In the genomic region with DNA sequence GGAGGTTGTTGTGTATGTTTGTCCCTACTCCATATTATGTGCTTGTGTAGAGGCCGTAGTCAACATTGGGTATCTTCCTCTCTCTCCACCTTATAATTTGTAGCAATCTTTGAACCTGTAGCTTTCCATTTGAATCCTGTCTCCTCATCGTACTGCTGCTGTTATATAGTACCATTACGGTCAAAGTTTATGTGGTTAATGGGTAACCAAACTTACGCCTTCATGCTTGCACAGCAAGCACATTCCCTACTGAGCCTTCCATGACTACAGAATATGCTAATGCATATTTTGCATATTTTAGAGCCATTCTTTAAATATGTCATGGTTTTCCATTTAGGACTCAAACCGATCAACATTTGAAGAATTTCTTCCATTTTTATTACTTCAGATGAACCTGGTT, we compare ENCODE assay signal across 24 mouse cellular contexts. TPM values are rescaled to one million over a fixed set of nuclear protein-coding genes. Genes with fewer than 3 reads are reported as not detected.
DNase-seq lines count a peak whose midpoint lies in the region; ATAC-seq and TF ChIP-seq lines count a peak whose summit lies in the region.
"Had no signal": no experiment of that assay in that cellular context is flagged by ENCODE, and none has a peak within 500 bp of the region (broad histone marks: within the 10 kb centered on the region; RNA-seq: fewer than 3 reads in every experiment).

No protein-coding gene starts in this region.

- H3K27ac ChIP-seq in kidney, postnatal 0 days, result no peak overlapping the region
- H3K27ac ChIP-seq in kidney, embryonic 14.5 days (ENCODE audit: low read depth, low read length), result no peak overlapping the region
- no peak overlapping the region for H3K27ac ChIP-seq in liver, postnatal 0 days (ENCODE audit: low read depth)
- H3K27ac ChIP-seq in liver, embryonic 11.5 days (ENCODE audit: low read depth, low read length), result no peak overlapping the region
- no peak overlapping the region for H3K27ac ChIP-seq in intestine, postnatal 0 days (ENCODE audit: low read depth, low read length)
- no peak overlapping the region for H3K27ac ChIP-seq in thymus, adult 2 months (ENCODE audit: control insufficient read depth, insufficient read depth, low read length)
- H3K27ac ChIP-seq: embryonic facial prominence, embryonic 12.5 days; embryonic facial prominence, embryonic 15.5 days; gastrocnemius, adult 2 months; hindbrain, embryonic 10.5 days; hindbrain, embryonic 13.5 days had no signal

- peak; percentile 10 for DNase-seq in kidney, postnatal 0 days (ENCODE audit: low spot score)
- DNase-seq in liver, postnatal 0 days, result no peak
- DNase-seq in liver, embryonic 11.5 days (ENCODE audit: low spot score), result no peak
- DNase-seq in thymus, adult 2 months, result no peak
- no peak for DNase-seq in thymus, postnatal 10 days (ENCODE audit: low spot score in 2 of 2)
- DNase-seq: adrenal gland, adult 2 months; adrenal gland, postnatal 14 days; cerebellum, adult 11 months; cerebellum, adult 2 months; cerebellum, adult 9-11 months; cerebellum, postnatal 25 days; forebrain, postnatal 0 days; gastrocnemius, adult 2 months; gastrocnemius, postnatal 14 days; heart, adult 11 months had no signal

- no peak overlapping the region for H3K9ac ChIP-seq in kidney, postnatal 0 days (ENCODE audit: low read depth, low read length)
- no peak overlapping the region for H3K9ac ChIP-seq in kidney, embryonic 14.5 days (ENCODE audit: low read depth, low read length)
- no peak overlapping the region for H3K9ac ChIP-seq in liver, postnatal 0 days (replicated peaks)
- H3K9ac ChIP-seq in liver, embryonic 11.5 days (ENCODE audit: low read depth, low read length), result no peak overlapping the region
- H3K9ac ChIP-seq in intestine, postnatal 0 days (ENCODE audit: low read depth, low read length), result no peak overlapping the region
- H3K9ac ChIP-seq: embryonic facial prominence, embryonic 12.5 days; embryonic facial prominence, embryonic 15.5 days; forebrain, postnatal 0 days; hindbrain, embryonic 13.5 days had no signal

- H3K4me1 ChIP-seq in kidney, postnatal 0 days (replicated peaks; ENCODE audit: insufficient read depth, low read length), result no peaks in the 10 kb centered on the region
- no peaks in the 10 kb centered on the region for H3K4me1 ChIP-seq in kidney, embryonic 14.5 days (ENCODE audit: control insufficient read depth, insufficient read depth, low read length)
- 0 out of 2 replicates have a peak, but pooled peaks cover under 1% of the 10 kb centered on the region for H3K4me1 ChIP-seq in liver, postnatal 0 days (ENCODE audit: insufficient read depth)
- no peaks in the 10 kb centered on the region; the same call in 1 of the 2 replicates for H3K4me1 ChIP-seq in liver, embryonic 11.5 days (replicated peaks; ENCODE audit: control insufficient read depth, insufficient read depth, low read length)
- no peaks in the 10 kb centered on the region for H3K4me1 ChIP-seq in intestine, postnatal 0 days (replicated peaks; ENCODE audit: control insufficient read depth, insufficient read depth, low read length)
- no peaks in the 10 kb centered on the region for H3K4me1 ChIP-seq in thymus, adult 2 months (replicated peaks; ENCODE audit: control insufficient read depth, insufficient read depth, low read length)
- H3K4me1 ChIP-seq: embryonic facial prominence, embryonic 12.5 days; embryonic facial prominence, embryonic 15.5 days; hindbrain, embryonic 10.5 days had no signal

- H3K9me3 ChIP-seq in kidney, postnatal 0 days (replicated peaks; ENCODE audit: low read length), result no peaks in the 10 kb centered on the region
- no peaks in the 10 kb centered on the region for H3K9me3 ChIP-seq in kidney, embryonic 14.5 days (ENCODE audit: control insufficient read depth, low read length)
- H3K9me3 ChIP-seq in liver, postnatal 0 days (ENCODE audit: low read length), result no peaks in the 10 kb centered on the region
- no peaks in the 10 kb centered on the region for H3K9me3 ChIP-seq in liver, embryonic 11.5 days (ENCODE audit: control insufficient read depth, low read length)
- no peaks in the 10 kb centered on the region for H3K9me3 ChIP-seq in intestine, postnatal 0 days (ENCODE audit: control insufficient read depth)
- H3K9me3 ChIP-seq: embryonic facial prominence, embryonic 12.5 days; embryonic facial prominence, embryonic 15.5 days; hindbrain, embryonic 10.5 days; hindbrain, embryonic 13.5 days had no signal

- TF ChIP-seq POLR2A in thymus, adult 2 months (IDR thresholded peaks at IDR 0.05; ENCODE audit: control insufficient read depth, extremely low read depth, insufficient read depth, low read length, poor library complexity), result no peak

- H3K36me3 ChIP-seq in kidney, postnatal 0 days (ENCODE audit: insufficient read depth, low read length), result no peaks in the 10 kb centered on the region
- no peaks in the 10 kb centered on the region for H3K36me3 ChIP-seq in kidney, embryonic 14.5 days (ENCODE audit: control insufficient read depth, insufficient read depth, low read length)
- H3K36me3 ChIP-seq in liver, postnatal 0 days (replicated peaks; ENCODE audit: insufficient read depth, low read length), result no peaks in the 10 kb centered on the region; the same call in 1 of the 2 replicates
- no peaks in the 10 kb centered on the region for H3K36me3 ChIP-seq in liver, embryonic 11.5 days (ENCODE audit: control insufficient read depth, insufficient read depth, low read length)
- H3K36me3 ChIP-seq in intestine, postnatal 0 days (ENCODE audit: control insufficient read depth, insufficient read depth), result peaks cover 6% of the 10 kb centered on the region; the same call in 1 of the 2 replicates
- H3K36me3 ChIP-seq in thymus, adult 2 months (ENCODE audit: control insufficient read depth, insufficient read depth, low read length), result no peaks in the 10 kb centered on the region
- H3K36me3 ChIP-seq: embryonic facial prominence, embryonic 12.5 days had no signal

- WGBS in kidney, postnatal 0 days, result 77% methylated on average over 5 of the region's 5 CpGs
- WGBS in kidney, embryonic 14.5 days, result 86% methylated on average over 5 of the region's 5 CpGs
- WGBS in liver, postnatal 0 days (ENCODE audit: insufficient replicate concordance), result 71% methylated on average over 5 of the region's 5 CpGs
- 83% methylated on average over 5 of the region's 5 CpGs for WGBS in liver, embryonic 11.5 days
- 53% methylated on average over 5 of the region's 5 CpGs for WGBS in intestine, postnatal 0 days
- 97% methylated on average over 5 of the region's 5 CpGs for WGBS in thymus, adult 2 months

- no peaks in the 10 kb centered on the region for H3K27me3 ChIP-seq in kidney, postnatal 0 days (ENCODE audit: insufficient read depth, low read length)
- H3K27me3 ChIP-seq in kidney, embryonic 14.5 days (ENCODE audit: control insufficient read depth, insufficient read depth, low read length), result no peaks in the 10 kb centered on the region
- no peaks in the 10 kb centered on the region for H3K27me3 ChIP-seq in liver, postnatal 0 days (ENCODE audit: insufficient read depth, low read length)
- no peaks in the 10 kb centered on the region for H3K27me3 ChIP-seq in liver, embryonic 11.5 days (replicated peaks; ENCODE audit: control insufficient read depth, insufficient read depth, low read length)
- no peaks in the 10 kb centered on the region for H3K27me3 ChIP-seq in intestine, postnatal 0 days (replicated peaks; ENCODE audit: control insufficient read depth, insufficient read depth, low read length)
- H3K27me3 ChIP-seq in thymus, adult 2 months (ENCODE audit: control insufficient read depth, insufficient read depth, low read length), result no peaks in the 10 kb centered on the region
- H3K27me3 ChIP-seq: embryonic facial prominence, embryonic 12.5 days; embryonic facial prominence, embryonic 15.5 days; hindbrain, embryonic 13.5 days had no signal

- H3K4me2 ChIP-seq in kidney, postnatal 0 days (ENCODE audit: low read length), result no peak overlapping the region
- H3K4me2 ChIP-seq in kidney, embryonic 14.5 days (replicated peaks; ENCODE audit: low read depth, low read length), result no peak overlapping the region
- H3K4me2 ChIP-seq in liver, postnatal 0 days (ENCODE audit: low read depth, low read length), result no peak overlapping the region
- H3K4me2 ChIP-seq in liver, embryonic 11.5 days, result no peak overlapping the region
- no peak overlapping the region for H3K4me2 ChIP-seq in intestine, postnatal 0 days (replicated peaks; ENCODE audit: low read depth)
- H3K4me2 ChIP-seq: embryonic facial prominence, embryonic 12.5 days; embryonic facial prominence, embryonic 15.5 days; heart, embryonic 11.5 days; hindbrain, embryonic 13.5 days had no signal

- TF ChIP-seq CTCF in kidney, postnatal 0 days (IDR thresholded peaks at IDR 0.05; ENCODE audit: low read depth), result no peak
- TF ChIP-seq CTCF in liver, postnatal 0 days (IDR thresholded peaks at IDR 0.05; ENCODE audit: low read depth), result no peak
- TF ChIP-seq CTCF in intestine, postnatal 0 days (IDR thresholded peaks at IDR 0.05; ENCODE audit: low read depth), result no peak
- TF ChIP-seq CTCF in thymus, adult 2 months (IDR thresholded peaks at IDR 0.05; ENCODE audit: borderline replicate concordance, control insufficient read depth, extremely low read depth, insufficient read depth, low read length, poor library complexity), result no peak

- TF ChIP-seq EP300 in liver, postnatal 0 days (IDR thresholded peaks at IDR 0.05; ENCODE audit: low read depth), result no peak

- ATAC-seq in kidney, postnatal 0 days (replicated peaks; ENCODE audit: low FRiP score, low read depth), result no peak
- ATAC-seq in kidney, embryonic 14.5 days (ENCODE audit: low FRiP score, low TSS enrichment), result no peak
- ATAC-seq in liver, postnatal 0 days, result 0 out of 2 replicates have a peak, but pooled peaks have one; percentile 38
- ATAC-seq in liver, embryonic 11.5 days (replicated peaks; ENCODE audit: low FRiP score), result no peak
- ATAC-seq in intestine, postnatal 0 days, result peak; percentile 86
- ATAC-seq: CD4-positive, CD25-positive, alpha-beta regulatory T cell, adult 4 months; forebrain, embryonic 14.5 days; forebrain, postnatal 0 days had no signal

- H3K4me3 ChIP-seq in kidney, postnatal 0 days (replicated peaks; ENCODE audit: low read depth, low read length), result no peak overlapping the region
- no peak overlapping the region for H3K4me3 ChIP-seq in kidney, embryonic 14.5 days (ENCODE audit: low read length)
- H3K4me3 ChIP-seq in liver, postnatal 0 days (ENCODE audit: low read depth, low read length), result no peak overlapping the region
- H3K4me3 ChIP-seq in liver, embryonic 11.5 days (ENCODE audit: low read depth, low read length), result no peak overlapping the region
- no peak overlapping the region for H3K4me3 ChIP-seq in intestine, postnatal 0 days (ENCODE audit: low read depth, low read length)
- H3K4me3 ChIP-seq in thymus, adult 2 months (ENCODE audit: control insufficient read depth, insufficient read depth, low read length), result no peak overlapping the region
- H3K4me3 ChIP-seq: embryonic facial prominence, embryonic 12.5 days; embryonic facial prominence, embryonic 15.5 days; gastrocnemius, adult 2 months; hindbrain, embryonic 10.5 days; hindbrain, embryonic 13.5 days had no signal

RNA-seq across cellular contexts. Expression of a gene that starts 5.6 kb away (rescaled TPM):
- polyA plus RNA-seq in kidney, postnatal 0 days (2015; fragmentation: Nextera tagmentation; extraction: Ambion mirVana), result 193 and 226 TPM in 2 replicates
- polyA plus RNA-seq in kidney, embryonic 14.5 days (2014; fragmentation: Nextera tagmentation; extraction: Ambion mirVana), result 125 and 173 TPM in 2 replicates
- polyA plus RNA-seq in liver, postnatal 0 days (2015; fragmentation: Nextera tagmentation; extraction: Ambion mirVana), result 132 and 143 TPM in 2 replicates
- 127 and 135 TPM in 2 replicates for polyA plus RNA-seq in liver, embryonic 11.5 days (2014; fragmentation: Nextera tagmentation; extraction: Ambion mirVana)
- polyA plus RNA-seq in intestine, postnatal 0 days (2015; fragmentation: Nextera tagmentation; extraction: Ambion mirVana), result 187 and 206 TPM in 2 replicates
- polyA plus RNA-seq in thymus, adult 2 months (2012; rRNA removed), result 85.9 and 106 TPM in 2 replicates

RNA-seq across cellular contexts. Expression of a gene that starts 42.2 kb away (rescaled TPM):
- 27.3 and 30.5 TPM in 2 replicates for polyA plus RNA-seq in kidney, postnatal 0 days (2015; fragmentation: Nextera tagmentation; extraction: Ambion mirVana)
- 24.4 and 31.8 TPM in 2 replicates for polyA plus RNA-seq in kidney, embryonic 14.5 days (2014; fragmentation: Nextera tagmentation; extraction: Ambion mirVana)
- 13.0 and 13.8 TPM in 2 replicates for polyA plus RNA-seq in liver, postnatal 0 days (2015; fragmentation: Nextera tagmentation; extraction: Ambion mirVana)
- polyA plus RNA-seq in liver, embryonic 11.5 days (2014; fragmentation: Nextera tagmentation; extraction: Ambion mirVana), result 25.8 and 31.6 TPM in 2 replicates
- polyA plus RNA-seq in intestine, postnatal 0 days (2015; fragmentation: Nextera tagmentation; extraction: Ambion mirVana), result 35.4 and 39.9 TPM in 2 replicates
- 30.0 and 33.0 TPM in 2 replicates for polyA plus RNA-seq in thymus, adult 2 months (2012; rRNA removed)

RNA-seq across cellular contexts. Expression of a gene that starts 42.2 kb away (rescaled TPM):
- 34.9 and 35.1 TPM in 2 replicates for polyA plus RNA-seq in kidney, postnatal 0 days (2015; fragmentation: Nextera tagmentation; extraction: Ambion mirVana)
- 40.8 and 41.3 TPM in 2 replicates for polyA plus RNA-seq in kidney, embryonic 14.5 days (2014; fragmentation: Nextera tagmentation; extraction: Ambion mirVana)
- 14.8 and 15.4 TPM in 2 replicates for polyA plus RNA-seq in liver, postnatal 0 days (2015; fragmentation: Nextera tagmentation; extraction: Ambion mirVana)
- 33.8 and 33.9 TPM in 2 replicates for polyA plus RNA-seq in liver, embryonic 11.5 days (2014; fragmentation: Nextera tagmentation; extraction: Ambion mirVana)
- polyA plus RNA-seq in intestine, postnatal 0 days (2015; fragmentation: Nextera tagmentation; extraction: Ambion mirVana), result 37.1 and 41.8 TPM in 2 replicates
- 43.2 and 50.9 TPM in 2 replicates for polyA plus RNA-seq in thymus, adult 2 months (2012; rRNA removed)

Comparison
In these comparisons a context has a peak if more than half of its experiments do, and no peak if none do; other contexts are left out.
1. ATAC-seq: peak in liver, postnatal 0 days (single experiment) and intestine, postnatal 0 days (single experiment); none in kidney, postnatal 0 days (single experiment), kidney, embryonic 14.5 days (single experiment) and liver, embryonic 11.5 days (single experiment).